8 mouse cellular contexts compared by ENCODE assay signal in the genomic region with DNA sequence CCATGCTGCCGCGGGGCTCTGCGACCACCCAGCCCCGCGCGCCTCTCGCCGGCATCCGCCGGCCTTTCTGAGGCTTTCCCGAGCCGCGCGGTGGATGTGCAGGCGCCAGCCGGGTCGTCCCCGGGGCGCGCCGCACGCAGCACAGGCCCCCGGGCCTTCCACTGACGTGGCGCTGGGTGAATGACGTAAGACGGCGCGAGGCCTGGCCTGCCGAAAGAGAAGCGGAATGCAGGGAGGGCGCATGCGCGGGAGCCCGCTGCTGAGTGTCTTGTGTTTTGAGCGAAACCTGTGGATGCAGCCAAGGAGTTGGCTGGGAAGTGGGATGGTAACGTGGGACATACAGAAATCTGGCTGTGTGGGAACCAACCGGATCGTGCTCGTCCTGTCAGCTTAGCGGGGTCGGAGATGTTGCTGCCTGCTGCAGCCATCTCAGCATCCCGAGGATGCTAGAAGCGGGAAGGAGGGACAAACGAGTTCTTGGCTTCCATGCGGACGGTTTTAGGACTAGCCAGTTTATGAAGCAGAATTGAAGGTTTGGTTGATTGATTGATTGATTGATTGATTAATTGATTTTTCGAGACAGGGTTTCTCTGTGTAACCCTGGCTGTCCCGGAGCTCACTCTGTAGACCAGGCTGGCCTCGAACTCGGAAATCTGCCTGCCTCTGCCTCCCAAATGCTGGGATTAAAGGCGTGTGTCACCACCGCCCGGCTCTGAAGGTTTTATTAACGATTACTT. TPM values are rescaled to one million over a fixed set of nuclear protein-coding genes. Genes with fewer than 3 reads are reported as not detected.
DNase-seq lines count a peak whose midpoint lies in the region; ATAC-seq lines count a peak whose summit lies in the region.

A gene (minus strand): TSS at position 113 of the 737 bp plus-strand sequence.

- H3K27ac ChIP-seq in hindbrain, embryonic 12.5 days: peak within 1 kb of the TSS; percentile 97

- H3K9ac ChIP-seq in hindbrain, embryonic 12.5 days: peak within 1 kb of the TSS; percentile 99

- peaks cover 29% of the 10 kb centered on the region for H3K4me1 ChIP-seq in hindbrain, embryonic 12.5 days

- H3K9me3 ChIP-seq in hindbrain, embryonic 12.5 days (replicated peaks): no peaks in the 10 kb centered on the region

- DNase-seq in Muller cell, postnatal 12 days (ENCODE audit: inconsistent ontology term): peak; percentile 98
- peak; percentile 97 for DNase-seq in cerebellum, adult 9-11 months
- peak; percentile 95 to 96 for DNase-seq in frontal cortex, postnatal 10 days (ENCODE audit: low spot score in 2 of 2)
- peak; percentile 98 to 99 for DNase-seq in layer of hippocampus, postnatal 14 days (ENCODE audit: low spot score in 2 of 2)
- DNase-seq in lung, postnatal 14 days: peak; percentile 98
- peak; percentile 92 for DNase-seq in retina, adult 2 months (ENCODE audit: low read depth, low spot score)
- DNase-seq in thymus, postnatal 36 days: peak; percentile 96 to 97

- 3% methylated on average over 55 of the region's 55 CpGs for WGBS in hindbrain, embryonic 12.5 days

- peak within 1 kb of the TSS; percentile 100 for H3K4me3 ChIP-seq in hindbrain, embryonic 12.5 days

- H3K4me2 ChIP-seq in hindbrain, embryonic 12.5 days (replicated peaks): peak within 1 kb of the TSS; percentile 93

- H3K36me3 ChIP-seq in hindbrain, embryonic 12.5 days: no peaks in the 10 kb centered on the region

- no peaks in the 10 kb centered on the region for H3K27me3 ChIP-seq in hindbrain, embryonic 12.5 days

- peak; percentile 95 for ATAC-seq in hindbrain, embryonic 12.5 days (ENCODE audit: low FRiP score)

RNA-seq across cellular contexts. Expression of the gene that starts here (rescaled TPM):
- 62.8 and 63.0 TPM in 2 replicates for polyA plus RNA-seq in hindbrain, embryonic 12.5 days (2016; fragmentation: Nextera tagmentation; extraction: Ambion mirVana)
- total RNA-seq in layer of hippocampus, postnatal 14 days (2021): 10 to 100 TPM; 74.8 to 78.6 TPM

Comparison
In these comparisons a context has a peak if more than half of its experiments do, and no peak if none do; other contexts are left out.
1. Peak in every context shown above with its lines: DNase-seq, ATAC-seq, H3K4me3 ChIP-seq and H3K27ac ChIP-seq.